Mouse (Mus musculus) urinary bladder, postnatal 14 days (tissue): ENCODE measurements around the gene Rab35.
A peak's percentile ranks its signal among the peaks of the same experiment; 100 is the strongest.

Source experiments
- DNase-seq: peaks from one replicate; pipeline ENCODE4 v3.0.0; 2021; ENCODE audit warnings: low spot score

Rab35 gene

DNA sequence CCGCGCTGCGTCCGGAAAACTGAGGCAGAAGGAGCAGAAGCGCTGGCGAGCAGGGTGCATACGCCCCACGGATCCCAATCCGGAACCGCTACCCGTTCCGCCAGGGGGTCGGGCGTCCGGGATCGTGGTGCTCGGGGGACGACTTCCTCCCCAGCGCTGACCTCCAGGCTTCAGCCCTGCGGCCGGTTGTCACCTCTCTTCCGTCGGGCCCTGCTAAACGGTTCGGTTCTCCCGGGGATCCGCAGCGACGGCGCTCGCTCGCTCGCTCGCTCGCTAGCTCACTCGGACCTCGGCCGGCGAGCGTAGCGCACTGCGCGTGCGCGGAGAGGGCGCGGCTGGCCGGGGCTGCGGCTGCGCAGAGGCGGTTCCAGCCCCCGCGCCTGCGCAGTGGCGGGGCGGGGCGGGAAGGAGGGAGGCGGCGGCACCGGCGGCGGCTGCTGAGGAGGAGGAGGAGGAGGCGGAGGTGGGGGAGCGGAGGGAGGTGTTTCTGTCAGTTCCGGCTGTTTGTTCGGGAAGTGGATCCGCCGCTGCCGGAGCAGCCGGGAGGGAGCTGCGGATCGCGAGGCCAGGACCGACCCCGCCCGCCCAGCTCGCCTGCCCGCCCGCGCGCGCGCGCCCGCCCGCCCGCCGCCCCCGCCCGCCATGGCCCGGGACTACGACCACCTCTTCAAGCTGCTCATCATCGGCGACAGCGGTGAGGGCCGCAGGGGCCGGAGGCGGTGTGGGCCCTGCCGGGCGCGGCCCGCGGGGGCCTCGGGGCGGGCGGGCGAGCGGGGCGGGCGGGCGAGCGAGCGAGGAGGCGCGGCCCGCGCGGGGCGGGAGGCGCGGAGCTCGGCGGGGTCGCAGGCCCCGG lies at the start of gene Rab35:
Gene Rab35, plus strand, starts transcription at position 404 of the 853 bp plus-strand sequence.
- peak; percentile 94 for DNase-seq

DNA sequence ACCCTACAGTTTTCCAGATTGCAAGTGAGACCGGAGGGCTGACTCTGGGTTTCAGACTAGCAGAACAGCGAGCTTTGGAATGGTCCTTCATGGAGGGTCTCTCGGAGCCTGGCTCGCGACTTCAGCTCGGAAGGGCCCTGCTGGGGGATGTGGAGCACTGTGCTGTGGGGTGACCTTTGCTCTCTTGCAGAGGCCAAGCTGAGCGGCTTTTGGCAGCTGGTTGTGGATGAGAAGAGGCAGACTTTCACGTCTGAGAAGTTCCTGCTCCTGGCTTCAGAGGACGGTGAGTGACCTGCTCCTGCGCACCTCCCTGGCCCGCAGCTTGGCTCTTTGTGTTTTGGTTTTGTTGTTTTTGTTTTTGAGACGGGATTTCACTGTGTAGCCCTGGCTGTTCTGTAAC lies 46.1 kb upstream of the Rab35 start:
- no peak for DNase-seq

DNA sequence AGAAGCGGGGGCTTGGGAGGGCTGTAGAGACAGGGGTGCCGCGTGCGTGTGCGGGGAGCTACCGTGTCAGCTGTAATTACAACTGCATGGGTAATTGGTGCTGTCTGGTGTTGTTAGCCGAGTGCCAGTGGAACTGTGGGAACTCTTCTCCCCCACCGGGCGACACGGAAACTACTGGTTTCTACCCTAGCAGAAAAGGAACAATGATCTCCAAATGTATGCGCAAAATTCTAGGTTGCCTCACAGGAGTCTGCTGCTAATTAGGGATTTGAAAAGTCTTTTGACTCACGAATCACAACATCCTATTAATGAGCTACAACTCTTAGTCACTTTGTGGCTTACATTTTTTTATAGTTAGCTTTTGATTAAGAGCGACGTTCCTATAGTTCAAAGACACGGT lies 45.5 kb upstream of the Rab35 start:
- no peak for DNase-seq

DNA sequence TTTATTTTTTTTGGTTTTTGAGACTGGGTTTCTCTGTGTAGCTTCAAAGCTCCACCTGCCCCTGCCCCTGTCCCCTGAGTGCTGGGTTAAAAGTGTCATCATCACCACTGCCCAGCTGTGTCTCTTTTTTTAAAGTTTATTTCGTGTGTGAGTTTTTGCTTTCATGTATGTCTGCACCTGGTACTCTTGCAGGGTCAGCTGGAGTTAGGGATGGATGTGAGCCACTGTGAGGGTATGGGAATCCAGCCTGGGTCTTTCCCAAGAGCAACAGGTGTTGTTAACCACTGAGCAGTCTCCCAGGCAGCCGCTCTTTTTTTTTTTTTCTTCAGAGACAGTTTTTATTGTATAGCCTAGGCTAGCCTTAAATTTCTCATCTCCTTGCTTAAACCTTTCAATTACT lies 44.9 kb upstream of the Rab35 start:
- DNase-seq: no peak

DNA sequence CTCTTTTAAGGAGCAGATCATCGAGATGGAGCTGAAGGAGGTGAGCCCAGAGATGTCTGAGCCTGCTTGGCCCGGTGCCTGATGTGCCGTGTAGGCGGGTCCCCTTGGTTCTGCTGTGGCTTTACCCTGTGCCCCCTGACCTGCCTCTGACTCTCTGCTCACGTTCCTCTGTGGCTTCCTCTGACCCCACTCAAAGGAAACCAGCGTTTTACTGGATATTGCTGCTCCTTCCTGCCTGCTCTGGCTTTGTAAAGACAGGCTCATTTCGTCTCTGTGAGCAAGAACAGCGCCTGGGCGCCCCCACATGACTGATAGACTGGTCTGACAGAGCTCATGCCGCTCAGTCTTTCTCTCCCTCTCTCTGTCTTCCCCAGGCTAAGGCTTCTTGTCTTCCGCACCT lies 40.7 kb upstream of the Rab35 start:
- DNase-seq: no peak

DNA sequence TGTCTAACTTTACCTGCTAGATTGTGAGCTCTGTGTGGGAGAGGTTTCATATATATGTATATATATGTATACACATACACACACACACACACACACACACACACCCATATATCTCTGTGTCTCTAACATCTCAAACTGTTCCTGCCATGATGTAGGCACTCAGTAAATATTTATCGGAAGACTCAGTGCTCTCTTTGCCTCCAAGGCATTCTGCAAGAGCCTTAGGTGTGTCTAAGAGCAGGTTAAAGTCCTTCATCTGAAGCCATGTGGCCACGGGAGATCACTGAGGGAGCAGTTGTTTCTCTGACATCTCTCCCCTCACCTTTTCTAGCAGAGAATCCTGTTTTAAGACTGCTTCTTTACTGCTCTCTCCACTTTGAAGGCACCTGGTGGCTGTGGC lies 40.2 kb upstream of the Rab35 start:
- DNase-seq: no peak

DNA sequence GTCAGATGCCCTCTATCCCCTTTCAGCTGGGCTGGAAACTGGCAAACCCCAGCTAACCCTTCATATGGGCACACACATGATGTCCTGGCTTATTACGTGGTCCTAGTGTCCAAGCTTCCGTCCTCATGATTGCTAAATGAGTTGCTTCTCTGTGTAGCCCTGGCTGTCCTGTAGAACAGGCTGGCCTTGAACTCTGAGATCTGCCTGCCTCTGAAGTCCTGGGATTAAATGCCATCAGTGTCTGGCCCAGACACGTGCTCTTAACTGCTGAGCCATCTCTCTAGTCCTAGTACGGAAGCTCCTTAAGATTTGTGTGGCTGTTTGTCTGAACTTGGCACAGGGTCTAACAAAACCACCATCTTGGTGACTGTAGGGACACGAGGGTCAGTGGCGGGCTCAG lies 28.1 kb upstream of the Rab35 start:
- no peak for DNase-seq

DNA sequence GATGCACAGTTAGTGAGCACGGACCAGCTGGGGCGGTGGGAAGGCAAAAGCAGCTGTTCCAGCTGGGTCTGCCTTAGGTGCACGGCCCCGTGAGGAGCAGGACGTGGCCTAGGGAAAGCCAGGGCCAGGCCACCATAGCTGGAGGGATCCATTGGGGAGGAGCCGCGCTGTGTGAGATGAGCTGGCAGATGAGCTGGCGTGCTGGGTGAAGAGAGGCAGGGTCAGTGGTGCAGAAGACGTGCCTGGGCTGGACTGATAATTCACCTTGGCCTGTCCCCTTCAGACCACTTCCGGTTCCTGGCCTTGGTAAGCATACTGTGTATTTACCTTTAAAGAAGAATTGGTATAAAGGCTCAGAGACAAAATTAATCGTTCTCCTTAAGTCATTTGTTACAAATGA lies 20.1 kb upstream of the Rab35 start:
- no peak for DNase-seq

DNA sequence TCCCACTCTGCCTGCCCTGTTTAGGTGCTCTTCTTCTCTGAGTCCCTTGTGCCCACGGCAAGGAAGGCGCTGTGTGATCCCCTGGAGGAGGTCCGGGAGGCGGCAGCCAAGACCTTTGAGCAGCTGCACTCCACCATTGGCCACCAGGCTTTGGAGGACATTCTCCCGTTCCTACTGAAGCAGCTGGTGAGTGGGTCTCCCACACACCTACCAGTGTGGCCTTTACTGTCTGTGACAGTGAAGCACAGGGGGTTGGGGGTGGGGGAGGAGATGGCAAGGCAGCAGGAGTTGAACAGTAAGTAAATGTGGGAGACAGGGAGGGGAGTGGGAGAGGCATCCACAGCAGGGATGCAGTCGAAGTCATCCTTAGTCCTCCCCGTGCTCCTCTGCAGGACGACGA lies 18.4 kb upstream of the Rab35 start:
- no peak for DNase-seq

DNA sequence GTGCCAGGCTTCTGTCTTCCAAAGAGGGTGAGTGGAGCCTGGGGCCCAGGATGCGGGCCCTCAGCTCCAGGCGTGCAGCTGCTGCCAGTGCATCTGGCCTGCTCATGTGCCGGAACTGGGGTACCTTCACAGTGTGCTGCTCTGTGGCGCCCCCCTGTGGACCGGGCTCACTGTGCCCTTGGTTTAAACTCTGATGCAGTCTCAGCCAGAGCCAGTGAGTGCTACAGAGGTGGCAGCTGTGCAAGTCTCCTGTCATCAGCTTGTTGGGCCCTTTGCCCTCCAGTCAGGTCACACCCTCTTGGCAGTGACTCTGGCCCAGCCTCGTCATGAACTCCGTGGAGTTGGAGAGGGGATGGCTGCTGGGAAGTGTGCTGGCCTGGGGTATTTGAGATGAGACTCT lies 16.8 kb upstream of the Rab35 start:
- peak; percentile 36 for DNase-seq

DNA sequence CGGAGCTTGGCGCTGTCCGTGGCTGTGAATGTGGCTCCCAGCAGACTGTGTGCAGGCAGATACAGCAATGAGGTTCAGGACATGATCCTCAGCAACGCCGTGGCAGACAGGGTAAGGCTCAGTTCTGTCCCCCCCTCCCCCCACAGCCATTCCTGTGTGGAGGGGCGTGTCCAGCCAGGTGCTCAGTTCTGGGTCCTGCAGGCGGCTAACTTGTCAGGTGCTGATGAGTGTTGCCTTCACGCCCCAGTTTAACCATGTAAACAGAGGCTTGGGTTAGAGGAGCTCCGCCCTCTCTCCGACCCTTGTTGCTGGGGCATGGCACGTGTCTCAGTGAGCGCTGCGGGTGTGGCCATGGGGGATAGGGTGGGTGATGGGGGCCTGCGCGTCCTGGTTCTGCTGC lies 12.0 kb upstream of the Rab35 start:
- no peak for DNase-seq

DNA sequence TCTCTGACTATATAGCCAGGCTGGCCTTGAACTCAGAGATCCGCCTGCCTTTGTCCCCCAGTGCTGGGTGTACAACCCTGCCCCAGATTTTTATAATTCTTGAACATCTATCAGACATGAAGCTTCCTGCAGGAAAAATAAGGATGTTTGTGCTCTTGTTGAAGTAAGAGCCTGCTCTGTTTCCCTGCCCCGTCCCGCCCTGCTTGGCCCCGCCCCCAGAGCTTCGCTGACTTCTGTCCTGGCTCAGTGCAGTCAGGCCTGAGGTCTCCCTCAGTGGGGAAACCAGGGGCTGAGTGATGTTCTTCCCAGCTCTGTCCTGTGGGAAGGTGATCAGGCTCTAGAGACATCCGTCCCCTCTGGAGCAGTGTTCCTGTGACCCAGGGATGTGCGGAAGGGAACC lies 9.0 kb upstream of the Rab35 start:
- DNase-seq: no peak

DNA sequence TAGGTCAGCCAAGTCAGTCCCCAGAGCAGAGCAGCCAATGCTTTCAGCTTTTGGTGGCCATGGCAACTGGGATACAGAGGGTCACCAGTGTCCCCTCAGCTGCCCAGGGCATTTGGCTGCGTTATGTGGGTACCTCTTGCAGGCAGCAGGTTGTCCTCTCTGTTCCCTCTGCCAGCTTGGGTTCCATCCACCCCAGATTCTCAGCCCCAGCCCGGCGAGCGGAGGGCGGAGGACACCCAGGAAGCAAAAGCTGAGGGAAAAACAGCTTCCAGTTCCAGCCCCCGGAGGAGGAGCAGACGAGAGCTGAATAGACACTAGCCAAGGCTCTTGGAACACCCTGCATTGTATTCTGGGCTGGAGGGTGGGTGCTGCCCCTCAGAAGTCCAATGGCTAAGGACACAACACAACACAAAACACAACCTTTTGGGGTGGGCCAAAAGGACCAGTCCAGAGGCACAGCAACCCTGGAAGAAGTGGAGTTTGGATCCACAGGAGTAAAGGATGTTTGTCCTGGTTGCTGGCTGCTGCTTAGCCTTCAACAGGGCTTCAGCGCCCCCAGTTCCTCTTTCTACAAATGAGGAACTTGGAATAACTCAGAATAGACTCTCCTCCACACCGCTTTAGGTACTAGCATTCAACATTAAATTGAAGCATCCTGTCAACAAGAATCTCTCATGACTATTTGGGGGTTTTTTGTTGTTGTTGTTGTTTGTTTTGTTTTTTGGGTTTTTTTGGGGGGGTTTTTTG lies 7.8 kb upstream of the Rab35 start:
- no peak for DNase-seq

DNA sequence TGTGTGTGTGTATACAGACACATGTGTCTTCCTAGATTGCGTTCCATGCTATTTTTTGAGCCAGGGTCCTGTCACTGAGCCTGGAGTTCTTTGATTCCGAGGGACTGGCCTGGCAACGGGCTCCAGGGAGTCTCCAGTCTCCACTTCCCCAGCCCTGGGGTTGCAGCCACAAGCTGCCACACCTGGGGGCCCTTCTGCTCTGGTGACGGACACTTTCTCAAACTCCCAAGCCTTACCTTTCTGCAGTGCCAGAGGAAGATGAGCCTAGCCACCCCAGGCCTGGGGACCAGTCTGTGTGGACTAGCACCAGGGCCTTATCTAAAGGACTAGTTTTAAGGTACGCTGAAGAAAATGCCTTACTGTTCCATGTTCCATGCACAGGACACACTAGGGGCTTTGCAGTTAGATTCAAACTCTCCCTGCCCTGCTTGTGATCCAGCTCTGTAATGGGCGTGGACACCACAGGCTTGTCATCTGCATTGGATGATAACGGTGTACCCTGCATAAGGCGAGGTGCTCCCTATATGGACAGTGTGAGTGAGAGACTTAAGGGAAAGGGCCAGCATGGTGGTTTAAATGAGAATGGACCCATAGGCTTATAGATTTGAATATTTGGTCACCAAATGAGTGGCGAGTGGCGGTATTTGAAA lies 5.3 kb upstream of the Rab35 start:
- no peak for DNase-seq

DNA sequence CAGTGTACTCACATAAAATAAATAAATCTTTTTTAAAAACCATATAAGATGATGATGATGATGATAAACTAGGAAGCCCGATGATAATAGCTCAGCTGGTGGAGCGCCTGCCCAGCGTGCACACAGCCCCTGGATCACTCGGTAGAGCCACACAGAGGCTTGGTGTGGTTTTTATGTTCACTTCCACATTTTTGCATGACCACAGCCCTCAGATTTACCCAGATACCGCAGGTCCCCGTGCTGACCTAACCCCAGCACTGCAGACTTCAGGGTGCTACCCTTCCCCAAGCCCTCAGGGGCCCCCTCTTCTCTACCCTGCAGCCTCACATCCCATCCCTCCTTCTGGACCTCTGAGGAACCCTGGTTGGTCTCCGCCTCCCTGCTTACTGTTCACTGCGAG lies 3.6 kb upstream of the Rab35 start:
- DNase-seq: no peak

DNA sequence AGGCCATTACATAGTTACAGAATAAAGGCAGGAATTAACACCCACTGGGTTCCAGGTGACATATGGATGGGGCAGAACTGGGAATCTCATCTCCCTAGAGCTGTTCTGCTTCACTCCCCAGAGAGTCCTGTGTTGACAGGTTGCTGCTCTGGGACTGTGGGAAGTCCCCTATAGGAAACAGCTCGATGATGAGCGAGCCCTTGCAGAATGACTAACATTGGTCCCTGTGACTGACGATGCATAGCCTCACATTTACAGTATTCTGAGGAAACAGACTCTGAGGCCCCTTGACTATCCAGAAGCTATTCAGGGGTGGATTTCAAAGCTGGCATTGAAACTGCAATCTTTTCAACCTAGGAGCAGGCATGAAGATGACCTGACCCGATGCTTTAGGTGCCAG lies 2.0 kb upstream of the Rab35 start:
- no peak for DNase-seq

DNA sequence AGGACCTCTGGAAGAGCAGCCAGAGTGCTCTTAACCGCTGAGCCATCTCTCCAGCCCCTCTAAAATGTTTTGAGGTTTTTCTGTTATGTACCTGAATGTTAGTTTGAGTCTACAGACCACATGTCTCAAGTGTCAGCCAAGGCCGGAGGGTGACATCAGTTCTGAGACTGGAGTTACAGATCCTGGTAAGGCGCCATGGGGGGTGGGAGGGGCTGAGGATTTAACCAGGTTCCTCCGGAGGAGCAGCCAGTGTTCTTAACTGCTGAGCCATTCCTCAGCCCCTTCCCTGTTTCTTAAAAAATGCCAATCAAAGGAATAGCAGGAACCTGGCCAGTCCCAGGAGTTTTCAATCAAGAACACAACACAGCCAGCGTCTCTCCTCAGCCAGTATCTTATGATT lies 1.4 kb upstream of the Rab35 start:
- no peak for DNase-seq

DNA sequence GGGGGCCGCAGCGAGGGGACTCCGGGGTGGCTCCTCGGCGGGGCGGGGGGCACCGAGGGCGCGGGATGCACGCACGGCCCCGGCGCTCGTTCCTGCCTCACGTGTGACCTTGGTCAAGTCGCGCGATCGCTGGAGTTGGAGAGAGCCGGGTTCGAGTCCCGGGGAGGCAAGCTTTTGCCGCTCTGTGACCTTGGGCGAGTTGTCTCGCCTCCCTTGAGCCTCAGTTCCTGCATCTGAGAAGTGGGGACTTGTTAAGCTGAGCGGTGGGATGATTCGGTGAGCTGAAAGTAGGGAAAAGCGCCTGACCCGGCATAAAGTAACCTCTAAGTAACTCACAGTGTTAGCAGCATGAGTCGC lies 628 bp downstream of the Rab35 start:
- DNase-seq: peak; percentile 36

DNA sequence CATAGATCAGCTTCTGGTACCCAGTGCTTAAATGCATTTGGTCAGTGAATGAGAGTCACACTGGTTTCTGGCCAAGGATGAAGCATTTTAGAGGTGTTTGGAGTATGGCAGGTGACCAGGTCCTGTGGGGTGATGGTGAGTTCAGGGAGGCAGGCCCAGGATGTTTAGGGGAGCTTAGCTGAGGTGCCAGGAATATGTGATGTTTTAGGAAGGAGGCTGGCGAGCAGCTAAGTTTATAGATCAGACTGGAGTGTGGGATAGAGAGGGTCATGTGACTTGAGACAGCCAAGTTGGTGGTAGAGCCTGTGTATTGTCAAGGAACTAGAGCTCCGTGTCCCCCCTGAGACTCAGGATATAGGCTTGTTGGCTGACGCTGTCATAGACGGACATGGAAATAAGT lies 1.4 kb downstream of the Rab35 start:
- no peak for DNase-seq

DNA sequence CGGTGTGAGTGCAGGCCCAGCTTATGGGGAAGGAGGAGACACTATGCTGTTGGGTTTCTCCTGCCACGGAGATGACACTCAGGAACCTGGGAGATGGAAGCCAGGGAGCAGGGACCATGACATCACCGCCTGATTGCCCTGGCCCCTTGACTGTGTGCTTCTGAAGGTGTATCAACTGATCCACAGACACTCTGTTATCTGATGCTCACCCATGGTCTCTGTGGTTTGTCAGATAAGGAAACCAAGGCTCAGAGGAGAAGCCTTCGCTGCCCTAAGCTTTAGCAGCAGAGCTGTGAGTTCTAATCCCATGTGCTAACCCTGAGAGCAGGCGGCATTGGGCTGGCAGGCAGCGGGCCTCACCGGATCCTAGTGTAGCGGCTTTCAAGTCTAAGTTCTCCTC lies 2.3 kb downstream of the Rab35 start:
- DNase-seq: no peak

DNA sequence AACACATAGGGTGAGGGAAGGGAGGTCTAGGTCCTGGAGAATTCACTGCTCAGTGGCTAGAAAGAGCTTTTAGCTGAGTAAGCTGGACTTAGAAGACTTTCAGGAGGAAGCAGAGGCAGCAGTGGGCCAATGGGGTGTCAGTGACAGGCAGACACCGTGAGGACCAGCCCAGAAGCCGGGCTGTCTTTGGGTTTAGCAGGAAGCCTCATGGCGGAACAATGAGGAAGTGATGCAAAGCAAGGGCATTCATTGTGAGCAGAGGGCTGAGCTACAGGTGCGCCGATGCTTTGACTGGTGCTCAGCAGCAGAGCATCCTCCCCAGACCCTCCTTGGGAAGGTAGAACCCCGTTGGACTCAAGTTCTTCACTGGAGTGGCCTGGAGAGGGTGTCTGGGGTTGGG lies 3.8 kb downstream of the Rab35 start:
- DNase-seq: no peak

DNA sequence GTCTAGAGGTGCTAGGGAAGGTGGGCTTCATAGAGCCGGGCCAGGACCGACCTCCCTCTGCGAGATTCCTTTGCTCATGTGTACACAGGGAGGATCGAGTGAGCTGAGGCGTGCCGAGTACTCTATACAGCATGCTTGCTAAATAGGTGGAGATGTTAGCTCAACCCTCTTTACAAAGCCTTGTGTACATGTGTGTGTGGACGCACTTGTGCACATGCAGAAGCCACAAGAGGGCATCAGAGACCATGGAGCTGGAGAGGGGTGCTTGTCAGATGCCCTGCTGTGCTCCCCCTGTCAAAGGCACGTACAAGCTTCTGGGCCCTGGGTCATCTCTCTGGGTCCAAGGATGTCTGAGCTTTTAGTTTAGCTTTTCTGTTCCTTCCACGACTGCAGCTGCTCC lies 12.5 kb downstream of the Rab35 start:
- no peak for DNase-seq

DNA sequence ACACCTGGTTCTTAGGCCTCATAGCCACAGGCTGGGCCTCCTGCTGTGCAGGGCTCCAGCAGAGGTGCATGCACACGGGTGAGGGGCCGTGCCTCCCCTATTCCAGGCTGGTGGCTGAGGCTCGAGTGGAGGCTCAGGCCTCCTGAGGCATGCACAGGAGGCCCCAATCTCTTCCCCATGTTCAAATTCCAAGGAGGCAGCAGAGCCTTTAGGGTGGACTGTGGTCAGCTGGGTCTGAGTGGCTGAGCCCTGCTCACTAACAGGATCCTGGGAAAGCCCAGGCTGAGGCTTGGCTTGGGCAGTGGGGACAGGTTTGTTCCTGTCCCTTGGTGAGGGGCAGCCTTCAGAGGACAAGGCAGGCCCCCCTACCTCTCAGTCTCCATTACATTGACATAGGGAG lies 17.2 kb downstream of the Rab35 start:
- no peak for DNase-seq
